Mouse (Mus musculus) hindbrain, embryonic 16.5 days (tissue): ENCODE data around the gene Akap10. TPM values are rescaled to one million over a fixed set of nuclear protein-coding genes. Genes with fewer than 3 reads are reported as not detected.
"Not testable (repeated sequence)": the region's sequence is repeated elsewhere in the genome, so short reads cannot be mapped to it uniquely, and the experiment has no call there.

ENCODE experiments used
- ATAC-seq: fragments of 200-750 bp; cut with Nextera tagmentation; 2 replicates; pipeline ENCODE4 v1.8.0; 2017; ENCODE audit warnings: moderate TSS enrichment, moderate library complexity
- H3K27ac ChIP-seq: fragments of 300-500 bp; sonication (generic); 2 replicates; pipeline ENCODE4 v1.5.1; 2014; ENCODE audit warnings: low read depth, mild to moderate bottlenecking, control low read depth, low read length, moderate library complexity
- H3K27me3 ChIP-seq: fragments of 300-500 bp; sonication (generic); replicated peaks from 2 replicates; pipeline ENCODE4 v1.6.1; 2014; ENCODE audit warnings: low read length; ENCODE audit not compliant: control insufficient read depth, insufficient read depth
- H3K36me3 ChIP-seq: fragments of 300-500 bp; sonication (generic); 2 replicates; pipeline ENCODE4 v1.6.1; 2014; ENCODE audit warnings: mild to moderate bottlenecking, low read length, moderate library complexity, mixed read lengths; ENCODE audit not compliant: control insufficient read depth, insufficient read depth
- H3K4me1 ChIP-seq: fragments of 300-500 bp; sonication (generic); 2 replicates; pipeline ENCODE4 v1.6.1; 2014; ENCODE audit warnings: low read depth, low read length; ENCODE audit not compliant: control insufficient read depth, insufficient read depth
- H3K4me2 ChIP-seq: fragments of 300-500 bp; sonication (generic); 2 replicates; pipeline ENCODE4 v1.6.1; 2014; ENCODE audit warnings: mild to moderate bottlenecking, low read length, control low read depth, moderate library complexity
- H3K4me3 ChIP-seq: fragments of 300-500 bp; sonication (generic); 2 replicates; pipeline ENCODE4 v1.5.1; 2014; ENCODE audit warnings: mild to moderate bottlenecking, low read length, control low read depth, moderate library complexity
- H3K9ac ChIP-seq: fragments of 300-500 bp; sonication (generic); 2 replicates; pipeline ENCODE4 v1.6.1; 2014; ENCODE audit warnings: low read depth, mild to moderate bottlenecking, control low read depth, low read length, moderate library complexity
- H3K9me3 ChIP-seq: fragments of 300-500 bp; sonication (generic); 2 replicates; pipeline ENCODE4 v1.6.1; 2014; ENCODE audit warnings: mild to moderate bottlenecking, low read length, moderate library complexity; ENCODE audit not compliant: control insufficient read depth
- WGBS: fragments of 180-500 bp; shearing (Covaris S2); extraction: QIAGEN DNeasy Blood & Tissue Kit; methylation state at CpG from one replicate; pipeline ENCODE4 v1.1.7; 2014; 5-methylcytosine and 5-hydroxymethylcytosine counted together
- polyA plus RNA-seq: library from polyadenylated mRNA; unstranded; fragments of >200 nt; fragmentation: Nextera tagmentation; extraction: Ambion mirVana; gene quantifications from 2 replicates; pipeline ENCODE4 v1.2.1, GENCODE M21; 2015

Gene Akap10
- polyA plus RNA-seq, 1 experiment from 2014 or later: 9.7 TPM

DNA sequence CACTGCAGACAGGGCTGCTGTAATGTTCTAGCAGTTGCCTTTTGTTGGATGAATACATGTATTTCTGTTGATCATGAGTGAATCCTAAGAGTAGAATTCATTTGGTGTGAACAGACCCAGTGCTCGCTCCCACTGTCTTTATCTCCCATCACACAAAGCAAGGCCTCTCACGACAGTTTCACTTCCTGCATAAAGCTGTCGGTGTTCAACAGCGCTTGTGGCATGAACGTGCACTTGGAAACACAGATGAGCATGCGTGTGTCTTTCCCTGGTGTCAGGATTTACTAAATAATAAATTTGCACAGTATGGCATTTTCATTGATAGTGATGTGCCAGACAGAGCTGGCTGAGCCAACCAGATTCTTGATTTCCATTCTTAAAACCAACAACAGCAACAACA lies 32.6 kb upstream of the Akap10 start:
- Histone ChIP-seq H3K9me3 (no peaks in the 10 kb centered on the region), H3K4me1 (no peaks in the 10 kb centered on the region), H3K36me3 (no peaks in the 10 kb centered on the region), H3K27me3 (peaks cover 5% of the 10 kb centered on the region; the same call in 1 of the 2 replicates), H3K4me3 (no peak overlapping the region), H3K4me2 (no peak overlapping the region), H3K27ac (no peak overlapping the region), H3K9ac (no peak overlapping the region)
- ATAC-seq: no peak
- WGBS: 78% methylated on average over 6 of the region's 6 CpGs

DNA sequence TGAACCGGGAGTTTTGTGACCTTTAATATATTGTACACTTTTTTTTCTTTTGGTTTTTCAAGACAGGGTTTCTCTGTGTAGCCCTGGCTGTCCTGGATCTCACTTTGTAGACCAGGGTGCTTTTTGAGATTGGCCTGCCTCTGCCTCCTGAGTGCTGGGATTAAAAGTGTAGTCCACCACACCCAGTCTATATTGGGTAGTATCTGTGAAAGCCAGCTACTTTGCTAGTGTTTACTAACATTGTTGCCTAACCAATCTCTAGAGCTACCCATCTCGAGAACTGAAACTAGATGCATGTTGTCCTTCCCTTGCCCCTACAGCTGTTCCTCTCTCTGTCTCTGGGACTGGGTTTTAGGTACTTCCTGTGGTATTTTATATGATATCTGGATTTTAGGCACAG lies 30.0 kb upstream of the Akap10 start:
- no peaks in the 10 kb centered on the region for H3K4me1 ChIP-seq

DNA sequence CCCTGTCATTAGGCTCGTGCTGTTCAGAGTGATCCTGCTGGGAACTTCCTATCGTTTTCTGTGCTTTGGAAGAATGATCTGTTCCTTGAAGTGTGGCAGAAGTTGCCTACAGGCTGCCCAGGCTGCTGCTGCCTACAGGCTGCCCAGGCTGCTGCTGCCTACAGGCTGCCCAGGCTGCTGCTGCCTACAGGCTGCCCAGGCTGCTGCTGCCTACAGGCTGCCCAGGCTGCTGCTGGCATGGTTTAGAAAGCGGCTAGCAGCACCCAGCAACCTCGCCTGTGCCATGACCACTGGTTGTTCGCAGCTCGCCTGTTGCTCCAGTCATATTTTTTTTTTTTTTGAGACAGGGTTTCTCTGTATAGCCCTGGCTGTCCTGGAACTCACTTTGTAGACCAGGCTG lies 28.7 kb upstream of the Akap10 start:
- WGBS: 54% methylated on average over 6 of the region's 6 CpGs
- H3K27me3 ChIP-seq, H3K4me3 ChIP-seq, H3K4me1 ChIP-seq, H3K27ac ChIP-seq, H3K9me3 ChIP-seq, H3K4me2 ChIP-seq, ATAC-seq, H3K36me3 ChIP-seq, H3K9ac ChIP-seq: not testable (repeated sequence)

More for the DNA sequence above, 30.0 kb upstream of the Akap10 start:
- ATAC-seq: no peak
- no peak overlapping the region for H3K4me2 ChIP-seq
- no peak overlapping the region for H3K9ac ChIP-seq
- H3K9me3 ChIP-seq: no peaks in the 10 kb centered on the region
- H3K36me3 ChIP-seq: no peaks in the 10 kb centered on the region
- H3K27me3 ChIP-seq: peaks cover 5% of the 10 kb centered on the region; the same call in 1 of the 2 replicates
- WGBS: 91% methylated on average over 2 of the region's 2 CpGs
- no peak overlapping the region for H3K4me3 ChIP-seq
- H3K27ac ChIP-seq: no peak overlapping the region

DNA sequence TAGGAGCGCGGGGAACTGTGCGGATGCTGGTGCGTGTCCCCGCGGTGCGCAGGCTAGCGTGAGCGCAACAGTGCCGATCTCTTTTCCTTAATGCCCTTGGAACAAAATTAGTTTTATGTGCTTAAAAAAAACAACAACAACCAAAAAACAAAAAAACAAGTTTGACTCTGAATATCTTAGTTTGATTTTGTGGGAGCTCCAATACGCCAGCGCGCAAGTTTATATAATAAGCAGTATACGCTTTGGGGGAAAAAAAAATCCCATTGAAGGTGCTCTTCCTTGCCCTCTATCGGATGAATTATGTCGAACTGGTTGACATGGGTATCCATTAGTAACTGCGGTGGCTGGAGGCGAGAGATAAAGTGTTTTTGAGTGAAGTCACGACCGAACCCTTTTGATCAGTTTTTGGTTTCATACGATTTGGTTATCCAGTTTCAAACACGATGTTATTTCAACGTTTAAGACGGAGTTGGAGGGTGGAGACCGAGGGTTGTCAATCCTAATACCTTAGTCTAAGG lies 27.3 kb upstream of the Akap10 start:
- no peaks in the 10 kb centered on the region for H3K9me3 ChIP-seq
- no peak; the same call in 1 of the 2 replicates for ATAC-seq
- H3K9ac ChIP-seq: peak overlapping the region; percentile 66
- no peaks in the 10 kb centered on the region for H3K4me1 ChIP-seq
- H3K27me3 ChIP-seq: peaks cover 5% of the 10 kb centered on the region; the same call in 1 of the 2 replicates
- H3K27ac ChIP-seq: no peak overlapping the region
- peak overlapping the region; percentile 67 for H3K4me3 ChIP-seq
- peak overlapping the region; percentile 98 for H3K4me2 ChIP-seq
- 5% methylated on average over 25 of the region's 25 CpGs for WGBS
- H3K36me3 ChIP-seq: no peaks in the 10 kb centered on the region

DNA sequence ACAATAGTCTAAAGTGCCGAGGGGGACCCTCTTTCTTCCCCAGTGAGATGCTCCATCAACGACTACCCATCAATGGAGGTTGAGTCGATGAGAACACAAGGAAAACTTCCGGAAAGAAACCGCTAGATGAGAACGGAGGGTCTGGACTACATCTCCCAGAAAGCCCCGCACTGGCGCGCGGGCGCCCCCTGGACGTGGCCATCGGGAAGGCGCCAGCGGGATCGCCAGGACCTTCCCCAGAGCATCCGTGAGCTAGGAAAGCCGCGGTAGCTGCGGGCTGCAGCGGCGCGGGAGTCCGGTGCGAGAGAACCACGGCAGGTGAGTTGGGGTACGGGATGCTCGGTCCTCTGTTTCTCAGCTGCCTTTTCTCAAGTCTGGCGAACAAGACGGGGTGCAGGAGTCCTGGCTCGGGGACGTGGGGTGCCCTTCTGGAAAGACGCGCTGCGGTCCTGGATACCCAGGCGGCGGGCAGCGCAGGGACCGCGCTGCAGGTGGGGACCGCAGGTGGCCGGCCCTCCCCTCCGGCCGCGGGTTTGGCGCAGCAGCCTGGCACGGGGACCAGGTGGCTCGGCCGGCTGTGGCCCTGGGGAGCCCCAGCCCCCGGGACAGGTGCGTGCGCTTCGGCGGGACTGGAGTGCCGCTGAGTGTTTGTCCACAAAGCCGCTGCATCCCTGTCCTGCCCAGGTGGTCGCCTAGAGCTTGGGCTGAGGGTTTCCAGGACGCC lies 26.7 kb upstream of the Akap10 start, which contains the start of gene Specc1:
Gene Specc1, plus strand, starts transcription at position 192 of the 724 bp plus-strand sequence.
- Histone ChIP-seq H3K4me3 (peak within 1 kb of the TSS; percentile 67), H3K9ac (peak within 1 kb of the TSS; percentile 66), H3K4me1 (no peaks in the 10 kb centered on the region), H3K27ac (0 out of 2 replicates have a peak within 1 kb of the TSS, but pooled peaks have one; percentile 18), H3K36me3 (no peaks in the 10 kb centered on the region), H3K9me3 (no peaks in the 10 kb centered on the region), H3K4me2 (peak within 1 kb of the TSS; percentile 98), H3K27me3 (peaks cover 5% of the 10 kb centered on the region; the same call in 1 of the 2 replicates)
- 1% methylated on average over 49 of the region's 58 CpGs for WGBS
- ATAC-seq: peak; percentile 98

DNA sequence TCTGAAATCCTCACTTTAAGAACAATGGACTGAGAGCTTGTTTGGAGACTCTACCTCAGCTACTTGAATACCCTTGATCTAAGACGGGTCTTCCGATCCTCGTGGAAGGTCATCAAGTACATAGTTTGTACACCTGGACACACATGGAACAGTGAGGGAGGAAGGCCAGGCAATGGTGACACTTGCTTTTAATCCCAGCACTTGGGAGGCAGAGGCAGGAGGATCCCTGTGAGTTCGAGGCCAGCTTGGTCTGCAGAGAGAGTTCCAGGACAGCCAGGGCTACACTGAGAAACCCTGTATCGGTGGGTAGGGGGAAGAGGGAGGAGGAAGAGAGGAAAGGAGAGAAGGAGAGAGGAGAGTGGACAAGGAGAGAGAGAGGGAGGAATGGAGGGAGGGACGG lies 25.9 kb upstream of the Akap10 start:
- H3K27ac ChIP-seq: no peak overlapping the region
- H3K4me1 ChIP-seq: no peaks in the 10 kb centered on the region
- H3K36me3 ChIP-seq: no peaks in the 10 kb centered on the region
- no peaks in the 10 kb centered on the region for H3K9me3 ChIP-seq
- peak; percentile 29; the same call in 1 of the 2 replicates for ATAC-seq
- H3K27me3 ChIP-seq: peaks cover 5% of the 10 kb centered on the region
- H3K4me3 ChIP-seq: no peak overlapping the region
- 89% methylated on average over 6 of the region's 6 CpGs for WGBS
- no peak overlapping the region for H3K4me2 ChIP-seq
- no peak overlapping the region for H3K9ac ChIP-seq

DNA sequence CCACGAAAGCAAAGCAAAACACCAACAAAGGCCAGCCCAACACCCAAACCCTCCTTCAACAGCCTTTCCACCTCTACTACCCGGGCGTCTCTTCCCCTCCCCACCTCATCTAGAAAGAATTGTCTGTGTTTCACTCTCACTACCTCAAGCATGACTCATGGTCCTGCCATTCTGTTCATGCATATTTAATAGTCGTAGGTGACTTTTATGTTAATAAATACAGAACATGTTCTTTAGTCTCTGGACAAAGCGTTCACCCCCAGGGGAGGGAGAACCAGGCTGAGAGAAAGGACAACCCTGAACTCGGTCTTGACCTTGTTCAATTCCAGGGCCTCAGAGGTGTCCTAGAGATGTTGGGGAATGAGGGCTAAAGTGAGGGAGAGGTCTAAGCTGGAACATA lies 25.1 kb upstream of the Akap10 start:
- H3K4me2 ChIP-seq: no peak overlapping the region
- no peak for ATAC-seq
- peaks cover 5% of the 10 kb centered on the region for H3K27me3 ChIP-seq
- H3K36me3 ChIP-seq: no peaks in the 10 kb centered on the region
- H3K9me3 ChIP-seq: no peaks in the 10 kb centered on the region
- 70% methylated on average over 6 of the region's 6 CpGs for WGBS
- no peak overlapping the region for H3K4me3 ChIP-seq
- H3K27ac ChIP-seq: no peak overlapping the region
- no peaks in the 10 kb centered on the region for H3K4me1 ChIP-seq
- H3K9ac ChIP-seq: no peak overlapping the region

DNA sequence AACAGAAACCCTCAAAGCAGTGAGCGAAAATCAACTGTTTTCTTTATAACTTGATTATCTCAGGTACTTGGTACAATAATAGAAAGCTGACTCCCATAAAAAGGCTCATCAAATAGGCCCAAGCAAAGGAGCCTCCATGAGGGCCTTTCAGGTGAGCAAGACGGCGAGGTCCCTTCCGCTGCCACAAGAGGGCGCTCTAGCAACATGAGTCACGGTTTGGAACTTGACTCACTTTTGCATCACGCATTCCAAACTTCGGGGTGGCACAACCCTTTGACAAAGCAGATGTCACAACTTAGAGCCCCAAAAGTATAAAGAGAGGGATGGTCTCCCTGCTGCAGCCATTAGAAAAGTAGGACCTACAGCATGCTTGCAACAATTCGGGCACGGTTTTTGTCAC lies 20.6 kb upstream of the Akap10 start:
- H3K4me1 ChIP-seq: no peaks in the 10 kb centered on the region
- no peak overlapping the region for H3K9ac ChIP-seq
- no peak overlapping the region for H3K4me3 ChIP-seq
- H3K9me3 ChIP-seq: no peaks in the 10 kb centered on the region
- H3K36me3 ChIP-seq: no peaks in the 10 kb centered on the region
- no peak overlapping the region for H3K4me2 ChIP-seq
- 17% methylated on average over 10 of the region's 10 CpGs for WGBS
- no peak overlapping the region for H3K27ac ChIP-seq
- H3K27me3 ChIP-seq: no peaks in the 10 kb centered on the region; the same call in 1 of the 2 replicates
- no peak for ATAC-seq

DNA sequence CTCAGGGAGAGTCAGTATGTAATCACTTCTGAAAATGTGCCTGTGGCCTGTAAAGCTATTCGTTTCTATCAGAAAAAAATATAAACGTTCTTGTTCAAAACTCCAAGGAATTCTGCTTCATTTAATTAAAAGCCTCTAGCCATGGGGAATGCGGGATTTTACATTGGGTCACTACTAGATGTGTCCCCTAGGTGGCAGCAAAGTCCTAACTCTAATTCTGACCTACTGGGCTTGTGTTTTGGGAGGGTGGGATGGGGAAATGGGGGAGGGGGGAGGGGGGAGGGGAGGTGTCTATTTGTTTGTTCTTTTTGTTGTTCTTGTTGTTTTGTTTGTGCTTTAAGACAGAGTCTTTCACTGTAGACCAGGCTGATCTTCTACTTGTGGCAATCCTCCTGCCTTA lies 19.3 kb upstream of the Akap10 start:
- no peak for ATAC-seq
- no peaks in the 10 kb centered on the region for H3K9me3 ChIP-seq
- no peak overlapping the region for H3K9ac ChIP-seq
- H3K4me1 ChIP-seq: no peaks in the 10 kb centered on the region
- H3K36me3 ChIP-seq: no peaks in the 10 kb centered on the region
- WGBS: 3% methylated on average over 3 of the region's 3 CpGs
- H3K27ac ChIP-seq: no peak overlapping the region
- no peak overlapping the region for H3K4me3 ChIP-seq
- H3K27me3 ChIP-seq: no peaks in the 10 kb centered on the region; the same call in 1 of the 2 replicates
- H3K4me2 ChIP-seq: no peak overlapping the region
